Mouse (Mus musculus) cortical plate, adult 2 months (tissue): ENCODE measurements around the gene Gm20906. TPM values are rescaled to one million over a fixed set of nuclear protein-coding genes. Genes with fewer than 3 reads are reported as not detected.
"Not testable (repeated sequence)": the region's sequence is repeated elsewhere in the genome, so short reads cannot be mapped to it uniquely, and the experiment has no call there.

Experiments
- H3K27ac ChIP-seq: fragments of 200-500 bp; 2 replicates; pipeline ENCODE4 v1.5.1; 2012; ENCODE audit warnings: low read length, control low read depth, inconsistent platforms; ENCODE audit not compliant: insufficient read depth
- H3K4me1 ChIP-seq: fragments of 200-500 bp; 2 replicates; pipeline ENCODE4 v1.6.1; 2011; ENCODE audit warnings: low read length; ENCODE audit not compliant: control insufficient read depth, insufficient read depth
- H3K4me3 ChIP-seq: fragments of 200-500 bp; 2 replicates; pipeline ENCODE4 v1.5.1; 2011; ENCODE audit warnings: mild to moderate bottlenecking, low read length, control low read depth; ENCODE audit not compliant: insufficient read depth
- polyA plus RNA-seq: library from polyadenylated mRNA; depleted of rRNA; stranded (reverse); fragments of >200 nt; gene quantifications from 2 replicates; pipeline ENCODE4 v1.2.3, GENCODE M21; 2012; rRNA removed

Gm20906 gene
- not detected in 2 replicates for polyA plus RNA-seq

DNA sequence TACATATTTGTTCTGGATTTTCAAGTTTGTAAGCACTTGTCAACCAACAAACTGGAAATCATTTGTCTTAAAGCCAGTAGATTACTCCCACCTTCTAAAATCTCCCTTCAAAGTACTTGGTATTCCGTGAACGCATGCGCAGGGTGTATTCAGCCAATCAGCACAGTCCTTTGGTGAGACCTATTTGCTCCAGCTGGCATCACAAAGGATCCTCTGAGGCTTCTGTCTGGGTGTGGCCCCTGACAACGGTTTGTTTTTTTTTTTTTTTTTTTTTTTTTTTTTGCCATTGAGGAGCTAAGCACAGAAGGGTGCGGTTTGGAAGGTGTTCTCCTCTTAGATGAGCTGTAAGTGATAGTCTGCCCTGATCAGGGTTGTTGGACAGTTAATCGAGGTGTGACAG is at the start of gene Gm20906:
Gene Gm20906 (plus strand): TSS at position 301 of the 400 bp plus-strand sequence.
- H3K27ac ChIP-seq, H3K4me1 ChIP-seq, H3K4me3 ChIP-seq: not testable (repeated sequence)
